Comparison of ENCODE assay signal across 9 mouse cellular contexts in genomic region chr11:49811099-49811541, GRCm38 (mm10). TPM values are rescaled to one million over a fixed set of nuclear protein-coding genes. Genes with fewer than 3 reads are reported as not detected.
DNase-seq lines count a peak whose midpoint lies in the region; ATAC-seq lines count a peak whose summit lies in the region.
"Had no signal": no experiment of that assay in that cellular context is flagged by ENCODE, and none has a peak within 500 bp of the region (broad histone marks: within the 10 kb centered on the region; RNA-seq: fewer than 3 reads in every experiment).

No protein-coding gene starts in this region.

- no peaks in the 10 kb centered on the region for H3K9me3 ChIP-seq in forebrain, embryonic 11.5 days (ENCODE audit: control insufficient read depth, low read length)
- no peaks in the 10 kb centered on the region for H3K9me3 ChIP-seq in midbrain, embryonic 16.5 days (replicated peaks; ENCODE audit: control insufficient read depth, low read length, poor library complexity, severe bottlenecking)
- no peaks in the 10 kb centered on the region for H3K9me3 ChIP-seq in kidney, embryonic 15.5 days (replicated peaks)
- H3K9me3 ChIP-seq: limb, embryonic 13.5 days had no signal

- DNase-seq in right cerebral cortex, adult 18-20 months = peak; percentile 32
- no peak for DNase-seq in right cerebral cortex, postnatal 36 days (ENCODE audit: low spot score in 2 of 2)
- peak; percentile 50 for DNase-seq in c-Kit-positive CD71-positive TER-119-positive erythroid progenitor cells, embryonic 14.5 days (ENCODE audit: low spot score)
- DNase-seq in heart, postnatal 25 days (ENCODE audit: low spot score) = peak; percentile 55
- no peak for DNase-seq in forebrain, embryonic 11.5 days (ENCODE audit: low spot score)
- no peak for DNase-seq in thymus, postnatal 36 days

- no peak overlapping the region for H3K9ac ChIP-seq in forebrain, embryonic 11.5 days (ENCODE audit: low read length)
- H3K9ac ChIP-seq in midbrain, embryonic 16.5 days (ENCODE audit: low read depth, low read length) = no peak overlapping the region
- H3K9ac ChIP-seq in kidney, embryonic 15.5 days = no peak overlapping the region
- H3K9ac ChIP-seq: limb, embryonic 13.5 days had no signal

- H3K36me3 ChIP-seq in forebrain, embryonic 11.5 days (ENCODE audit: control insufficient read depth, insufficient read depth, low read length) = no peaks in the 10 kb centered on the region
- H3K36me3 ChIP-seq in midbrain, embryonic 16.5 days (ENCODE audit: control insufficient read depth, insufficient read depth, low read length) = peaks cover 6% of the 10 kb centered on the region
- peaks cover 42% of the 10 kb centered on the region for H3K36me3 ChIP-seq in kidney, embryonic 15.5 days

- H3K4me1 ChIP-seq in forebrain, embryonic 11.5 days (replicated peaks; ENCODE audit: control insufficient read depth, insufficient read depth, low read length) = no peaks in the 10 kb centered on the region
- H3K4me1 ChIP-seq in midbrain, embryonic 16.5 days (ENCODE audit: control insufficient read depth, insufficient read depth, low read length) = no peaks in the 10 kb centered on the region
- H3K4me1 ChIP-seq in kidney, embryonic 15.5 days = no peaks in the 10 kb centered on the region
- H3K4me1 ChIP-seq: limb, embryonic 13.5 days had no signal

- H3K27me3 ChIP-seq in forebrain, embryonic 11.5 days (ENCODE audit: control insufficient read depth, insufficient read depth, low read length) = no peaks in the 10 kb centered on the region
- no peaks in the 10 kb centered on the region for H3K27me3 ChIP-seq in midbrain, embryonic 16.5 days (ENCODE audit: control insufficient read depth, insufficient read depth, low read depth, low read length)
- H3K27me3 ChIP-seq in kidney, embryonic 15.5 days = no peaks in the 10 kb centered on the region
- H3K27me3 ChIP-seq: limb, embryonic 13.5 days had no signal

- H3K4me2 ChIP-seq in forebrain, embryonic 11.5 days (ENCODE audit: low read depth, low read length, severe bottlenecking) = no peak overlapping the region
- H3K4me2 ChIP-seq in midbrain, embryonic 16.5 days (ENCODE audit: low read length) = no peak overlapping the region
- H3K4me2 ChIP-seq in kidney, embryonic 15.5 days = no peak overlapping the region
- H3K4me2 ChIP-seq: limb, embryonic 13.5 days had no signal

- intact Hi-C loops in heart, postnatal 25 days (cut with DNase I) = no loop called here

- ATAC-seq in forebrain, embryonic 11.5 days (replicated peaks; ENCODE audit: low FRiP score) = no peak
- no peak for ATAC-seq in midbrain, embryonic 16.5 days
- no peak for ATAC-seq in kidney, embryonic 15.5 days (replicated peaks; ENCODE audit: low FRiP score)

- H3K27ac ChIP-seq in forebrain, embryonic 11.5 days (ENCODE audit: low read depth, low read length) = no peak overlapping the region
- H3K27ac ChIP-seq in midbrain, embryonic 16.5 days (ENCODE audit: low read length) = no peak overlapping the region
- no peak overlapping the region for H3K27ac ChIP-seq in kidney, embryonic 15.5 days
- H3K27ac ChIP-seq: limb, embryonic 13.5 days had no signal

- WGBS in forebrain, embryonic 11.5 days = 92% methylated on average over 8 of the region's 8 CpGs
- WGBS in midbrain, embryonic 16.5 days = 90% methylated on average over 8 of the region's 8 CpGs
- 81% methylated on average over 8 of the region's 8 CpGs for WGBS in kidney, embryonic 15.5 days

- no peak overlapping the region for H3K4me3 ChIP-seq in forebrain, embryonic 11.5 days (ENCODE audit: low read depth, low read length)
- no peak overlapping the region for H3K4me3 ChIP-seq in midbrain, embryonic 16.5 days (ENCODE audit: low read depth, low read length)
- no peak overlapping the region for H3K4me3 ChIP-seq in kidney, embryonic 15.5 days (replicated peaks)
- H3K4me3 ChIP-seq: limb, embryonic 13.5 days had no signal

RNA-seq across cellular contexts. Expression of gene Gfpt2, which starts 17.1 kb away (rescaled TPM):
- 10 to 100 TPM; 11.8 to 13.9 TPM for total RNA-seq in heart, postnatal 25 days (2021)
- polyA plus RNA-seq in forebrain, embryonic 11.5 days (2014; fragmentation: Nextera tagmentation; extraction: Ambion mirVana) = 11.2 and 14.1 TPM in 2 replicates
- polyA plus RNA-seq in midbrain, embryonic 16.5 days (2015; fragmentation: Nextera tagmentation; extraction: Ambion mirVana) = 6.6 and 6.8 TPM in 2 replicates
- polyA plus RNA-seq in kidney, embryonic 15.5 days (2015; fragmentation: Nextera tagmentation; extraction: Ambion mirVana) = 12.4 and 13.8 TPM in 2 replicates

RNA-seq across cellular contexts. Expression of gene Mapk9, which starts 35.4 kb away (rescaled TPM):
- 10 to 100 TPM; 42.5 to 44.2 TPM for total RNA-seq in heart, postnatal 25 days (2021)
- polyA plus RNA-seq in forebrain, embryonic 11.5 days (2014; fragmentation: Nextera tagmentation; extraction: Ambion mirVana) = 41.4 and 42.9 TPM in 2 replicates
- polyA plus RNA-seq in midbrain, embryonic 16.5 days (2015; fragmentation: Nextera tagmentation; extraction: Ambion mirVana) = 64.2 and 71.4 TPM in 2 replicates
- 30.3 and 30.4 TPM in 2 replicates for polyA plus RNA-seq in kidney, embryonic 15.5 days (2015; fragmentation: Nextera tagmentation; extraction: Ambion mirVana)

Comparison
In these comparisons a context has a peak if more than half of its experiments do, and no peak if none do; other contexts are left out.
1. DNase-seq: peak in right cerebral cortex, adult 18-20 months (single experiment), c-Kit-positive CD71-positive TER-119-positive erythroid progenitor cells, embryonic 14.5 days (single experiment) and heart, postnatal 25 days (single experiment); none in right cerebral cortex, postnatal 36 days (0 of 2), forebrain, embryonic 11.5 days (single experiment) and thymus, postnatal 36 days (0 of 2).